Mouse (Mus musculus): ENCODE data around the gene Fyb.
A peak's percentile ranks its signal among the peaks of the same experiment; 100 is the strongest.

The Fyb gene

DNA sequence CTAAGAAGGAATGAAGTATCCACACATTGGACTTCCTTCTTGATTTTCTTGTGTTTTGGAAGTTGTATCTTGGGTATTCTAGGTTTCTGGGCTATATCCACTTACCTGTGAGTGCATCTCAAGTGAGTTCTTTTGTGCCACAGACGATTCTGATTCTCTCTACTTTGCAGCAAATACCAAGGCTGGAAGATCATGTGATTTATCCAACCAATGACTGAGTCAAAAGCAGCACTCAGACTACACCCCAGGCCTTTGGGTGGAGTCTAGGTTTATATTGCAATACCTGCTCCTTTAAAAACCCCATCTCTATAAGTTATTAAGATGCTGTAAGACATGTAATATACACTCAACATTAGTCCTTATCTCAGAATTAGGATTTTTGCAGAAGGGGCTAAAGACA lies 77.7 kb downstream of the Fyb start:
- DNase-seq (ENCODE audit: low read depth), result no peak

DNA sequence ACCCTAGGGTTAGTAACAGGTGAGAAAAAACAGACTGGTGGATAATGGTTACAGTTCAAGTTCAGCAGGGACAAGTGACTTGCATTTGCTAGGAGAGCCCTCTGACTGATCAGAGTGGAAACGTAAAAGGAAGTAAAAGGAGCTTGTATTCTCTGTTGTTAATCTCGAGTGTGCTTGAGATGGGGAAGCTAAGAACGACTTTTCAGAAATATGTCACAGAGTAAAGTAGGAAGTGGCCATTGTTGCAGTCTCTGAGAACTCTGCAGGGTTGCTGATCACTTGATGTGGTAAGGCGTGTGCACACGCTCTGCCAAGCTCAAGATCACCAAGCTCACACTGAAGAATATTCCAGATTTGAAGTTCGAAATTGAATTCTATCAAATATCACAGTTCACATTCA lies 78.7 kb downstream of the Fyb start:
- DNase-seq (ENCODE audit: low read depth), result peak; percentile 87

DNA sequence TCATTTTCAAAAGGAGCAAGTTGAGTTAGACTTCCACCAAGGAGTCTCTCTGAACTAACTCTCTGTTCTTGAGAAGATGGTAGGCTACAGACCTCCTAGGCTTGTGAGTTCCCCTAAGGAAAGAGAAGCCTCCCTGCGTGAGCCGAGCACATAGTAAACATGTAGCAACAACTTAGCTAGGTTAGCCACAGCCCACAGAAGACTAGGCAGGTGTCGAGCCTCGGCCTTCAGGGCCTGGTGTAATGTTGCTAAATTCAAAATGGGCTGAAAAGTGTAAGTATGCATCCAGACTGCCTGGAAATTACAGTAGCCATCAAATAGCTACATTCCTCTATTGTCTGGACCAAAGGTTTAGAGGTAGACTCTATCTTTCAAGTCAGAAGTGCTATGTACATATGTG lies 79.3 kb downstream of the Fyb start:
- peak; percentile 66 for DNase-seq (ENCODE audit: low read depth)

DNA sequence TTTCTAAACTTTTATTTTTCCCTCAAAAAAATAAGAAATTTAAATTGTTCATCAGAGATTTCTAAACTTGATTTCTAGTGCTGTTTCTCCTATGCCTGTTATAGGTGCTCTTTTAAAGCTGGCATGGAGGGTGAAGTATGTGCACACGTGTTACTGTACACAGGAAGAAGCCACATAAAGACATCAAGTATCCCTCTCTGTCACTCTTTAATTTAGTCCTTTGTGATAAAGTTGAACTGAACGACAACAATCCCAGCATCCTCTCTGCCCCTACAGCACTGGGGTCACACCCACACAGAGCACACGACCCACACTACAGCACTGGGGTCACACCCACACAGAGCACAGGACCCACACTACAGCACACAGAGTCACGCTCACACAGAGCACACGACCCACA lies 88.0 kb downstream of the Fyb start:
- no peak for DNase-seq (ENCODE audit: low read depth)

DNA sequence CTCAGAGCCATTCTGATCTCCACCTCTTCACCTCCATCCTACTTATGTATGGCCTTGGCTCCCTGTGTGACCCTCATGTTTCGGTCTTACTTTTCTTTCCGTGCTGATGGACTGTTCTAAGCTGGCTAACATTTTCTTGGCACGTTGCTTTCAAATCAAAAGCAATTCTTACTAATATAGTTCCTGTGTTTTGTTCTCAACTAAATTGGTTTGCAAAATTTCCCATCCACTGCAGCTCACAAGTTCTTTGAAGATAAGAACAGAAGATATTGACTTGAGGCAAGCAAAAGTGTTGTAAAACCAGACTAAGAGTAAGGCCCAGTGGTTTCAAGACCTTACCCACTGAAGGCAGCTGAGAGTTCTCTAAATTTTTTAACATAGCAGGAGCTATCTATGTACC lies 90.2 kb downstream of the Fyb start:
- peak; percentile 70 for DNase-seq (ENCODE audit: low read depth)

DNA sequence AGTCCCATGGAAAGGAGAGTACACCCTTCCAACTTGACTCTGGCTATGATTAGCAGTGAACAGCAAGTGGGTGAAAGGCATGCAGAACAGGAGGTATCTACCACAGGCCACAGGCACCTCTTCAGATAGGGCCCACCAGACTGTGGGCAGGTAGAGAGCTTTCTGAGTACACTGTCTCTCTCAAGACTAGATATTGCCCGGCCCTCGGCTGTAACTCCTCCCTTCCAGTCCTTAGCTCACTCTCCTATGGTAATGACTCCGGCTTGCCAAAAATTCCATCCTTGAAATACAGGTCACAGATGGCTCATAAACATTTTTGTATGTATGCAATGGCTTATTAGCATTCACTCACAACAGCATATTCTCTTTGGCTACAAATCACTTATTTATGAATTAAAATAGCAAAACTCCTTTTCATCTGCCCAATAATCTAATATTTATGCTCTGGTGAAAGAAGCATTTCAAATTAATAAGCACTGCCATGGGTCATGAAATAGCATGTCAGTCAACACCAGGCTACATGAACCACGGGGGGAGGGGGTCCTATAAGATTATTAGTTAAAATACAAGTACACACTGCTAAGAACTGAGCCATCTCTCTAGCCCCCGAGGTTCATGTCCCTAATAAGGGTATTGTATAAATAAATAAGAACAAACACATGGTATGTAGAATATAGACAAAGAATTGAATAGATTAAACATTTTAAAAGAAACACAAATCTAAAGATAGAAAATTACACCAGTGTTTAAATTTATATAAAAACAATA lies 93.9 kb downstream of the Fyb start:
- DNase-seq (ENCODE audit: low read depth), result no peak

DNA sequence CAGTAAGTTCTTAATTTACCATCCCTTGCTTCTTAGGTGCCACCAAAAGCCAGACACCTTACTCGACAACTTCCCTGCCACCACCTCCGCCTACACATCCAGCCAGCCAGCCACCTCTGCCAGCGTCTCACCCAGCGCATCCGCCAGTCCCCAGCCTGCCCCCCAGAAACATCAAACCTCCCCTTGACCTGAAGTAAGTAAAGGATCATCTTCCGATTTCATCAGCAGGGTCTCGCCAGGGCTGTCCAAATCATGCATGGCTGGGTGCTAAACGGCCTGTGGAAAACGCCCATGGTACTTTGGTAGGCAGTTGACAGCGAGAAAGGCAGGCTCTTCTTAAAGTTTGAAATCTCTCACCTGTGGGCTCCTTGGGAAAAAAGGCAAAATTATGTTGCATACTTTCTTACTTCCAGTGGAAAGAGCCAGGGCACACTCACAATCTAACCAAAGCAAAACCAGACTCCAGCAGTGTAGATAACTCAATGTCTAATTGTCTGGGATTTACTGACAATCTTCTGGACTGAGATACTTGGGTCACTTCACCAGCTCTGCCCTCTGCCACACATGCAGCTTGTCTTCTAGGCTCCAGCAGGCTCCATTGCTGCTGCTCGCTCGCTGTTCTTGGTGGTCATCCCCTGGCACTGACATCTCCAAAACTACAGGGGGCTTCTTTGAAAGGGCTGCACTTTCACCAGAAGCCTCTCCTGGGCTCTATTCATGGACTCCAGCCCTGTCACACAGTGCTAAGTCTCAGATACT lies 97.1 kb downstream of the Fyb start:
- DNase-seq (ENCODE audit: low read depth), result no peak

DNA sequence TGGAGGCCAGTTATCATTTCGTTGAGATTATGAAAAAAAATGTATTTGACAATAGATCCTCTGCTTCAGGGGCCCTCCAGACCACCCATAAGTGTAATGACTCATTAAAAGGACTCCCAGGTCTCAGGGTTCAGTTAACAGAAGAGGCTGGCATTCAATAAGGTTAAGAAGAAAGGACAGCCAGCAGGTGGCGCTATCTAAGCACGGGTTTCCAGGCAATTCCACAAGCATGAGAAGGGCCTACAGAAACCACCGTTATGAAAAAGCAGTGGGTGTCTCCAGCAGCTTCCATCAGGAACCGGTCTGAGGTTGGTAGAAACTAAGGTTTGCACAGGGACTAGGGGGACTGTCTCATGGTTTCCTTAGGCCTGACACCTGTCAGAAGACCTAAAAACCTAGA lies 99.9 kb downstream of the Fyb start:
- peak; percentile 91 for DNase-seq (ENCODE audit: low read depth)

DNA sequence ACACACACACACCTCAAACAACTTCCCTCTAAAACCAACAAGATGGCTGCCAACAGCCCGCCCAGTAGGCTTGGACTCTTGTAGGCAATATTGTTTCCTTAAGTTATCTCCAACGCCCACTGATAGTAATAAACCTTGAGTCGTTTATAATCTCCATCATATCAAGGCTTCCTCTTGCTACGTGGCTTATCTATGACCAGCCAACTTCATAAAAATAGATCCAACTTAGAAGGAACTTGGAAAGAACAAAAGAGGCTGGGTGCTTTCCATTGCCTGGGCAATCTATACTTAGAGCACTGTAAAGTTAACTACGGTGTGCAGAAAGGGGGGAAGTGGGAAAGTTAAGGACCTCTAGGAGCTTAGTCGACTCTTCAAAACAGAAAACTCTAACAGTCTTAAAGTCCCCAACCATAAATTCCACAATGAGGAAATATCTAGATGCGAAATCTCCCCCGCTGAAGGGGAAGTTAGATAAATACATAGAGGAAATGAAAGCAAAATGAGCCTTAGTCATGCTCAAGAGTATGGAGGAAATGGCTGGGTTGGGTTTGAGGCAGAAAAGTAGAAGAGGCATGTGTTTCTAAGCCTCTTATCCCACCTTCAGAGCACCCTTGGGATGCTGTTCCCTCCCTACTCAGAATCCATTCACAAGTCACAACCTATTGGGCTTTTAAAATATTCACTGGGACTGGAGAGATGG lies 101.0 kb downstream of the Fyb start:
- peak; percentile 53 for DNase-seq (ENCODE audit: low read depth)

DNA sequence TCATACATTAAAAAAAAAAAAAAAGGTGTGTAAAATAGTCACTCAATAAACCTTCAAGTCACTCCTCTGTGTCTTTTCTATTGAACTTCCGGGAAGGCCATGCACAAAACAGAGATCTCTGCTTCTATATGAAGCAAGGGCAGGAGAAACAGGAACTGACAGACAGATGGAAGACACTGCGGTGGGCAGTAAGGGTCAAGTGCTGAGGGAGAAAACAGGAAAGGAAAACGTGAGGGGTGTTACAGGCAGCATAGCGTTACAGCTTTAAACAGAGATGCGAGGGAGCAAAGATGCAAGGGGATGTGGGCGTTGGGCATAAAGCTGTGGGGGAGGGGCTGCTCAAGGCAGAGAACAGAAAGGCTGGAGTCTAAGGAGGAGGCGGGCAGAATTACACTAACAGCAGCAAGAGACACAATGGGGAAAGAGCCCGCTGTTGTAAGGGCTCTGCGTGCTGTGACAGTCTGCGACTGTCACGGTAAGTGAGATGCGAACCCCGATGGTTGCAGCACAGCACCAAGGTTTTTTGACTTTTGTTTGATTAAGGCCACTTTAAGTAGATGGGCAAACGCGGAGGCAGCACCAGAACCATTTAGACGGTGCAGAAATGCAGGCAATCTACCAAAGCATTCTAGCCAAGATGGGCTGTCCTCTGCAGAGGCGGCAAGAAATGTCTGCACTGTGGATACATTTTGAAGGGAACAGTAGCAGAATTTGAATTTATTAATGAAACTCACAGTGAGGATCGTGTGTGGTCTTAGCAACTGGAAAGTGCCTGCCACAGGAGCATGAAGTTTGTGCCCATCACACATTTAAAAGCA lies 101.9 kb downstream of the Fyb start:
- DNase-seq (ENCODE audit: low read depth), result peak; percentile 78

DNA sequence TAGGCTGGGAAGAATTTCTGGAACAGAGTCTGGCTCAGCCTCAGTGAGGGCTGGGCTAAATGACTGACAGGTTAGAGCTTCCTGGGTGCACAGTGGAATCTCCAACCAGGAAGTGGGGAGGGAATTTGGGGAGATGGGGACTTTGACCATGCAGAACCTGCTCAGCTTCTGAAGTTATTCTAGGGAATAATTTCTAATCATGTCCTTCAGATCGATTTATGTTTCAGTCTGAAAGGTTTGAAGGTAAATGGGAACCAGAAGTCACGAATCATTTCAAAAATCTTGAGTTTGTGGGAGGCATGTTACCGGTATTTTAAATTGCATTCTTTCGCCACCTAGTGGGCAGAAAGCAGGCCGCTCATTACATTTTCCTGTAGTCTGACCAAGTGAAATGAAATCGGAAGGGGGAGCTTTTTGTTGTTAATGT lies 103.0 kb downstream of the Fyb start:
- peak; percentile 84 for DNase-seq (ENCODE audit: low read depth)

DNA sequence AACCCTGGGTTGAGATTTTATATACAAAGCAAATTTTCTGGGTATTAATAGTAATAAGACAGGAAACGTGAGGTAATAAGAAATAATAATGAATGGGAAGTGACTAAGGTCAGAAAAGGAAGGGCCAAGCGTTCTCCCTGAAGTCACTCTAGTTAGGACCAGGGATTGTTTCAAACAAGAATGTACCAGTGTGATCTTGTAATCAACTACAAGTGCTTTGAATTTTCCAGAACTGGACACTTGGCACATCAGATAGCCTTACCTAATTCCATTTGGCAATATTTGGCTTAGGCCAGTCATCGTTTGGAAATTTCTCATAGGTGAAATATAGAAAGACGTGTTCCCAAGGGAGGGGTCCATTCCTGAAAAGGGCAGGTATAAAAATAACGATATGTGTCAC lies 103.5 kb downstream of the Fyb start:
- DNase-seq (ENCODE audit: low read depth), result no peak

DNA sequence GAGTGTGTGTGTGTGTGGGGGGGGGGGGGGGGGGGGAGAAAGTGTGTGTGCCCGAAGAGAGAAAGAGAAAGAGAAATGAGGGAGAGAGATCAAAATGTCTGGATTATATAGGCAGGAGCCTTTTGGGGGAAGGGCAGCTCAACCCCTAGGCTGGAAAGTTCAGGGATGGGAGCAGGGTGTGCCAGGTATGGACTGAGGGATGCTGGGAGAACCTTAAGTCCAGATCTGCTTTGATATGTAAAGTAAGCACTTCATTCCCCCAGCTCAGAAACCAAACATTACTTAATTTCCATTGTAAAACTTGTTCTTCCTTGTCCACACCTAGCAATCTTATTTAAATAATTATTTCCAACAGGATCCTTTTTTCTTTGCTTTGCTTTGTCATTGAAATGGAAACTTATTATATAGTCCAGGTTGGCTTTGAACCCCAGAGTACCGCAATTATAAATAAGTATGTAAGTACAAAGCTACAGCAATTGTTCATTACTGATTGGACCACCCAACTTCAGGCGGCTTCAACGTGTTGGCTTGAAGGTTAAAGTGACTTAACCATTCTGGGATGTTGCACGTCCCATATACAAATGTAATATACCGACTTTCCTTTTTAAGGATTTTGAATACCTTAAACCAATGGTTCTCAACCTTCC lies 105.9 kb downstream of the Fyb start:
- DNase-seq (ENCODE audit: low read depth), result no peak

DNA sequence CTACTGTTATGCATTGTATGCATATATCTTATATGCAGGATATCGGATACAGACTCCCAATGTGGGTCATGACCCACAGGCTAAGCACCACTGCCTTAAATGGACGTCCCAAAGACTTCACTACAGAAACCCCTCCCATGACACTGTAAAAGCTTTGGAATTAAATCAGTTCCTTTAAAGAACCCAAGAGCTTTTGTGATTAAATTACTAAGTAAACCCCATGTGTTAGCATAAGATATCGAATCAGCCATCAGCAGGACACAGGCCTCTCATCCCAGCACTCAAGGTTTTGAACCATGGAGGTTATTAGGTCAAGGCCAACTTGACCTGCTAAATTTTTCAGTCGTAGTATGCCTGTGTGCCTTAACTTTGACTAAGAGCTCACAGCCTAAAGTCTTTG lies 106.5 kb downstream of the Fyb start:
- no peak for DNase-seq (ENCODE audit: low read depth)

DNA sequence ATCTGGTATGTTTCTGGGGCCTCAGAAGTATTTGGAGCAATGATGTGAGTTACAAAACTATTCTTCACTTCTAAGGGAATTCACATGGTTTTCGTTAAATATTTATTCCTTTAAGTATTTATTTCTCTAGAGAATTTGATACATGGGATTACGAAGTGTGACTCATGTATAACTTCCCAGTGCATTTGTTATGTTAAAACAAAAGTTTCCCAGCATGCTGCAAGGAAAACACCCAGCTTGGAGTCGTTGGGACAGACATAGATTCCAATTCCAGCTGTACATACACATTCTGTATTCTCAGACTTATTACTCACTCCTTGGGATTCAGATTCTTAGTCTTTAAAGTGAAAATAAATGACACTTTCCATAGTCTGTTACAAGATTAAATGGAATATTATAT lies 112.8 kb downstream of the Fyb start:
- no peak for DNase-seq (ENCODE audit: low read depth)

DNA sequence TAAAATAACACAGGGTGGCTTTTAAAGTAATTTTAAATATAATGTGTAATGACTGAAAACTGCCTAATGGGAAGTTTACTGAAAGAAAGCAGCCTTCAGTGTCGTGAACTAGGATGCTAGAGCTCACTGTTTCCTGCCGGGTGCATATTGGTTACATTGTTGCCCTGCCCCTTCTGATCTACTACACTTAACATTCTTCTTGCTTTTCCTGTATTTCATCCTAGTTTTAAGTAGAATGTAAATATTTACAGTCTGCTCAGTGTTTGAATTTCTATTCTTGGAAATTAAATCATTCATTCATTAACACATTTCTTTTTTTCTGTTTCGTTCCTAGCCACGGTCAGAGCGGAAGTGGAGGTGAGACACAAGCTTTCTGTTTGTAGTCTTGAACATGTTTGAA lies 119.6 kb downstream of the Fyb start:
- DNase-seq (ENCODE audit: low read depth), result no peak

DNA sequence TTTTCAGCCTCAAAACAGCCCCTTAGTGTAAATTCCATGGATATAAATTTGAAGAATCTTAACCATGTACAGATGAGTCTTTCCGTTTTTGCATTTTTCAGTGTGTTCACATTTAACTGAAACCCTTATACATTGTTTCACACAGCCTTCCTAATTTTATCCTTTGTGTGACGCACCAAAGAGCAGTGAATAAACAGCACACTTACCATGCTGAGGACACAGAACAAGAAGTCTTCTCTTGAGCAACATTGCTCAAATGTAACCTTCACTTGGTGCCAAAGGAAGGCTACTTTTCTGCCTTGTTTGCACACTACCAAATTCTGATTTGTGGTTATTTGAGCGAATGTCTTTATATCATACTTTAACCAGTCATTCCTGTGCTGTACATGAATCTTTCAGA lies 122.8 kb downstream of the Fyb start:
- DNase-seq (ENCODE audit: low read depth), result no peak

DNA sequence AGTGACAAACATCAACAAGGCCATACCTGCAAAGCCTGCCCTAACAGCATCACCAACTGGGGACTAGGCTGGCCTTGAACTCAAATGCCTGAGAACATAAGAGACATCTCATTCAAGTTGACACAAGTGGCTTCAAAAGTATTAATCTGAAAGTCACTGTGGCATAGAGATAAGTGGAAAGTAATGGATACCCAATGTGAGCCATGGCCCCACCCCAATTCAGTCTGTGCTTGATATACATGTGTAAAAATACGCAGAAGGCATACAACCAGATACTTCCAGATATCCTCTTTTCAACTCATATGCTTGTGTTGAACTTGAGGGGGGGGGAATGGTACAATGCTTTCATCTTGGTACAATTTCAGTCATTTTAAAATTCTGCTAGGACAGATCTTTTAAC lies 124.4 kb downstream of the Fyb start:
- DNase-seq (ENCODE audit: low read depth), result no peak

DNA sequence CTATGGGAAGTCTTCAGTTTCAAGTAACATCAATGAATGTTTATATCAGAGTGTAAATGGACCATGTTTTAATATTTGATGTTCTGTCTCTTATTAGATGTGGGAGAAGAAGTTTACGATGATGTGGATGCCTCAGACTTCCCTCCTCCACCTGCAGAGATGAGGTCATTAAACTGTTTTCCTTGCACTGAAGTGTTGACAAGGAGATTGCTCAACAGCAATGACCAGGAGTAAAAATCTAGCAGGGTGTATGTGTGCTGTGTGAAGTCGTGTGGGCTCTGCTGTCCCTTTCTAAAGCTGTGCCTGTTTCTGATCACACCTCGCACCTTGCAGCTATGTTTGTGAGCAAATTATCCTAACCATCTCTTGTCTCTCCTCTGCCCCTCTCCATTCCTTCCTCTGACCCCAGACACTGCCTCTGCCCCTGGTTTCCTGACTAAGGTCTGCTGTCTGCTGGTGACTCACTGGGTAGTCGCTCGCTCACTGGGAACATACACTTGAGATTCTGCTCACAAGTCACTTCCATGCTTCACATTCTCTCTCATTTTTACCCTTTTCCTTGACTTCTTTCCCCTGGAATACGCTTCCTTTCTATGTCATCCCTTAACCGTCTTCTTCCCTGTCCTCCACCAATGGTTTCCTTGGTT lies 126.2 kb downstream of the Fyb start:
- no peak for DNase-seq (ENCODE audit: low read depth)

DNA sequence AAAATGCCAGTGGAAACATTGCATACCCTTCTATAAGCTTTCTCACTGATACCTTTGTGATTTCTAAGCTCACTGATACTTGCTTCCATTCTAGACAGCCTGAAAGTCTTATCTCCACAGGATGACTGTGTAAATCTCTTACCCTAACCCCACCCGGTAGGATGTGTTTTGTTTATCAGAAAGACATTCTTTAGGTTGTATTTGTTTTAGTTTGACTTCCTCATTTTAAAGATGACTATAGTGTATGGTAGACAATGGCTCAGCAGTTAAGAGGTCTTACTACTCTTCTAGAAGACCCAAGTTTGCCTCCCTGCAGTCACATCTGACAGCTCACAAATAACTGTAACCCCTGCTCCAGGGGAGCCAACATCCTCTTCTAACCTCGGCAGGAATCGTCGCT lies 130.4 kb downstream of the Fyb start:
- no peak for DNase-seq (ENCODE audit: low read depth)

DNA sequence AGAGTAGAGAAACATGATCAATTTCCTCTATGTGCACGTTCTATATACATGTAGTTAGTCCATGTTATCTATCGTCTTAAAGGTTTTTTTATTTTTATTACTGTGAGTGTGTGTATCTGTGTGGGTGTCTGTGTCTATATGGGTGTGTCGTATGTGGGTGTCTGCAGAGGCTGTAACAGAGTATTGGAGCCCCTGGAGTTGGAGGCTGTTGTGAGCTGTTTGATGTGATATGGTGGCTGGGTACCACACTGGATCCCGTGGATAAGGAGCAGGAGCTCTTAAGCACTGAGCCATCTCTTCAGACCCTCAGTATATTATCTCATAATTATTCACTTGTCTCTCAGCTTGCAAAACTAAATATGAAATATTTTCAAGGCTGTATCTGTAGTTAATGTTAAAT lies 135.4 kb downstream of the Fyb start:
- DNase-seq (ENCODE audit: low read depth), result no peak
